Mouse (Mus musculus) MN1 (cell line): ENCODE data around the gene Adamts16.
A peak's percentile ranks its signal among the peaks of the same experiment; 100 is the strongest.
"Not testable (repeated sequence)": the region's sequence is repeated elsewhere in the genome, so short reads cannot be mapped to it uniquely, and the experiment has no call there.

ENCODE experiments used
- DNase-seq: peaks from one replicate; pipeline ENCODE4 v3.0.0-alpha.2; 2016; ENCODE audit warnings: low spot score

Adamts16 gene

GRCm38 (mm10) chr13:70841421-70841904, at the start of gene Adamts16:
TSS of gene Adamts16 (minus strand) at chr13:70841811.
- DNase-seq: no peak

GRCm38 (mm10) chr13:70887136-70887535, 45.5 kb upstream of the Adamts16 start:
- DNase-seq: no peak

GRCm38 (mm10) chr13:70885006-70885405, 43.4 kb upstream of the Adamts16 start:
- DNase-seq: no peak

- peak; percentile 6 for DNase-seq
Observed at GRCm38 (mm10) chr13:70883891-70884890, 42.6 kb upstream of the Adamts16 start.

GRCm38 (mm10) chr13:70879971-70880370, 38.4 kb upstream of the Adamts16 start:
- DNase-seq: not testable (repeated sequence)

GRCm38 (mm10) chr13:70877550-70877913, 35.9 kb upstream of the Adamts16 start:
- no peak for DNase-seq

GRCm38 (mm10) chr13:70876648-70877549, 35.3 kb upstream of the Adamts16 start:
- no peak for DNase-seq

- no peak for DNase-seq
Observed at GRCm38 (mm10) chr13:70875411-70875949, 33.9 kb upstream of the Adamts16 start.

GRCm38 (mm10) chr13:70874741-70875140, 33.1 kb upstream of the Adamts16 start:
- DNase-seq: no peak

- DNase-seq: not testable (repeated sequence)
Observed at GRCm38 (mm10) chr13:70873851-70874250, 32.2 kb upstream of the Adamts16 start.

- DNase-seq: no peak
Observed at GRCm38 (mm10) chr13:70871049-70871448, 29.4 kb upstream of the Adamts16 start.

GRCm38 (mm10) chr13:70866971-70867625, 25.5 kb upstream of the Adamts16 start:
- DNase-seq: no peak

- no peak for DNase-seq
Observed at GRCm38 (mm10) chr13:70865867-70866266, 24.3 kb upstream of the Adamts16 start.

- DNase-seq: no peak
Observed at GRCm38 (mm10) chr13:70862162-70862908, 20.7 kb upstream of the Adamts16 start.

- no peak for DNase-seq
Observed at GRCm38 (mm10) chr13:70853601-70854000, 12.0 kb upstream of the Adamts16 start.

GRCm38 (mm10) chr13:70846933-70847332, 5.3 kb upstream of the Adamts16 start:
- no peak for DNase-seq

GRCm38 (mm10) chr13:70845526-70845925, 3.9 kb upstream of the Adamts16 start:
- DNase-seq: no peak

- DNase-seq: no peak
Observed at GRCm38 (mm10) chr13:70842126-70842525, 515 bp upstream of the Adamts16 start.

GRCm38 (mm10) chr13:70840161-70840560, 1.4 kb downstream of the Adamts16 start:
- DNase-seq: peak; percentile 7

GRCm38 (mm10) chr13:70837571-70837970, 4.0 kb downstream of the Adamts16 start:
- DNase-seq: no peak

- DNase-seq: no peak
Observed at GRCm38 (mm10) chr13:70836246-70836645, 5.4 kb downstream of the Adamts16 start.
